Mouse (Mus musculus) brain, embryonic 18.5 days (tissue): ENCODE data around the gene Zbtb49.

Source experiments
- DNase-seq: peaks from one replicate; pipeline ENCODE4 v3.0.0-alpha.2; 2012; ENCODE audit warnings: low read depth, low spot score

The Zbtb49 gene

DNA sequence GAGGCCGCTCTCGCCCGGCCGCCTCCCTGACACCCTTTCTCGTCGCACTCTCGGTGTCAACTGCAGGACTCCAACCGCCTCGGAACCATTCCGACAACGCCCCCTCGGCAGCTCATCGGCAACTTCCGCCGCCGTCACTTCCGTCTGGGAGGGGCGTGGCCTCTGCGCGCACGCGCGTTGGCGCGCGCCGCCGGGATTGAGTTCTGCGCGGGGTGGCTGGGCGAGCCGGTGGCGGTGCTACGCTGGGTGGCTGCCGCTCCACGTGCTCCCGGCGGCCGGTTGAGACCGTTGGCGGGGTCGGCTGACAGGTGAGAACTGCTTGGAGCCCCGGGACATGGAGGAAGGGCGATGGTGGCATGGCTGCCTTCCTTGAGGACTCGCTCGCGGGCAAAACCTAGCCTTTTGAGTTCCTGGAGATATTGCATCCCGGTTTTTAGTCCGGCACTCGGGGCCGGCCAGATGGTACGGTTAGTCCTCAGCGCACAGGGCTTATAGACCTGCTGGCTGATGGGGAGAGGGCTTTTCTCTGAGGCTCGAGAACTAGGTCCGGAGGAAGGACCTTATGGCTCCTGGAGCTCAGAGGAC lies at the start of gene Zbtb49, which contains the start of gene Lyar:
TSS of gene Zbtb49 (minus strand) at position 130 of the 585 bp plus-strand sequence.
TSS of gene Lyar (plus strand) at position 143 of the 585 bp plus-strand sequence.
- DNase-seq, result peak; percentile 73

DNA sequence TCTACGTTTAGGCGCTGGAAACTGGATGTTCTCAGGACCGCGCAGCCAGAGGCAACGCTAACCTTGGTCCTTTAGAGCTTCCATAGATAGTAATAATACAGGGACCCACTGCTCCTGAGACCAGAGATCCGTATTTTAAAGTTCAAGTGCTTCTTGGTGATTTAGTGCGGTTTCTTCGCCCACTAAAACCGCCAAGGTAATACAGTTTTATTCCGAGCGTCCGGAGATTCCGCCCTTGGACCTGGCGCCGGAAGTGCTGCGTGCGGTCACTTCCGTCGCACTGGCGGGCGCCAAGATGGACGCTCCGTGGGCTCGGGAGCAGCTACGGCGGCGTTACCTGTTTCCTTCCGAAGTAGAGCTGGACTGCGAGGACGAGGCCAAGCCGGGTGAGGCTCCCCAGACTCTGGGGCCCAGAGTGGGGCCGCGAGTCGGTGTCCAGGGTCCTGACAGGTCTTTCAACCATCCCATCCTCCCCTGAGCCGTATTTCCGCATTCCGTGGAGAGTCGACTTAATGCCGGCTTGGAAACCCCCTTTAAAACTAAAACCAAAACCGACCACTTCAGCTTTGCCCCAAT lies 39.9 kb upstream of the Zbtb49 start, which contains the start of gene Tmem128:
TSS of gene Tmem128 (plus strand) at position 79 of the 576 bp plus-strand sequence.
- DNase-seq, result peak; percentile 39

DNA sequence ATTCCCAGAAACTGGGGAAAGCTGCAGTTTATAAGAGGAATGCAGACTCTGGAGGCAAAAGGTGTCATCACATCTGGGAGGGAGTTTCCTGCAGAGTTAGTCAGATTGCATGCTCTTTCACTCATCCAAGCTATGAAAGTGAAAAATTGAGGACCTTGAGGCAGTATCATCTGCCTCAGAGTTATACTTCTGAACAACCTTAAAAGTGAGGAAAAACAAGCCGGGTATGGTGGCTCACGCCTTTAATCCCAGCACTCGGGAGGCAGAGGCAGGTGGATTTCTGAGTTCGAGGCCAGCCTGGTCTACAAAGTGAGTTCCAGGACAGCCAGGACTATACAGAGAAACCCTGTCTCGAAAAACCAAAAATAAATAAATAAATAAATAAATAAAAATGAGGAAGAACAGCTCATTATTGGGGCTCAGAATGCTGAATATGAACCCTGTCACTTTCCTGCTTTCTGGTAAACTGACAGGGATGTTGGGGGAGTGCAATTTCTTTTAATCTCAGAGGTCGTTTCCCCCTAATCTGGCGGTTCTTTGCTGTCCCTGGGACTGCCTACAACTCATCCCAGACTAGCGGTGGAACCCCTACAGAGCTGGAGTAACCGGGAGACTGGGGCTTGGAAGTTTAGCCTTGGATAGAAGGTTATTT lies 39.3 kb upstream of the Zbtb49 start:
- peak; percentile 1 for DNase-seq

DNA sequence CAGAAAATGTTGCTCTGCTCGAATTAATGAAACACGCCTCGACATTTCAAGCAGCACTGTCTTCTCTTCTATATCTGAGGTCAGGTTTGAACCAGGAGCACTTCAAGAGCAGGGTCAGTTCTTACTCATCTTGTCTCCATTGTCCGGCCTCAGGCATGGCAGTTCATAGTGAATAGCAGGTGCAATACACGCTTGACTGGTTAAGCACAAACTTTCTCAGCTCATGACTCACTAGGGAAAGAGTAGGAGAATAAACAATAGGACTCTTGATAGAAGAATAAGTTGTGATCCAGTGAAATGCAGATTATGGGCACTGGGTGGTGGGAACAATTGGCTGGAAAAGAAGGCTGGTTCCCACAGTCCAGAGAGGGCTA lies 38.5 kb upstream of the Zbtb49 start:
- DNase-seq, result no peak

DNA sequence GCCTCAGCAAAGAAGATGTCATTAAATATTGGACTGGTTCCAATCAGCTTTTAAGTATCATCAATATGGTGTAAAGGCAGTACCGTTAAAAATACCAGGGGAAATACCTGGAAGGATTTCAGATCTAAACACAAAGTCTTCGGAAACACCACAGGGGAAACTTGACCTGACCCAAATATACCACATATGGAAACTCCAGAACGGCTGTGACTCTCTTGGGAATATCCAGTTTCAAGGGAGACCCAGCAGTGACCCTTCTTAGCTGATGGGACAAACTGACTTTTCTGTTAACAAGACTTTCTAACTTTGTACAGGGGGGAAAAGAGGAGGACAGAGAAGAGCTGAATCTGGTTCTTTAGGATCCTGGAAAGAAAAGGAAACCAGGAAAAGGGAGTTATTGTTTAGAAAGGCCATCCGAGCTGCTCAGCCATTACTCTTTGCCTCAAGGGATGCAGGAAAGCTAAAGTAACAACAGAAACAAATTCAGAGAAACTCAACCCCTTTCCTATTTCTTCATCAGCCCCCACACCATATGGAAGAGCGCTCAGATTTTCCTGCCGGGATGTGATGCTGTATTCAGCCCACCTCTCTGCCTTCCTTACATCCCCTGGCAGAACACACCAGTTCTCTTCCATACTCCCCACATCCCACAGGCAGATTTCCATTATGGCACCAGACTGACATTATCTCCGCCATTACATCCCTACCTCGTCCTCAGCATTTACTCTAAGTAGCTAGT lies 37.9 kb upstream of the Zbtb49 start:
- no peak for DNase-seq

DNA sequence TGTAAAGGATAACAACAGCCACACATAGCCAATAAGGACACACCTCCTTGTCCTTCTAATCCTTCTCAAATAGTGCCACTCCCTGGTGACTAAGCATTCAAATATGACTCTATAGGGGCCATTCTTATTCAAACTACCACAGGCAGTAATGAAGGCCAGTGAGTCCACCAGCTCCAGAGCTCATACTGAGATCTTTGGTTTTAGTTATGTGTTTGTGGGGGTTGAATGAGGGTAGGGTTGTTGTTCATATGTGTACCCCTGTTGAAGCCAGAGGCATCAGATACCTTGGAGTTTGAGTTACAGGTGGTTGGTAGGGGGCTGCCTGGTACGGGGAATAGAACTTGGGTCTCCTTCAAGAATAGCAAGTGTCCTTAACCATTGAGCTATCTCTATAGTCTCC lies 36.3 kb upstream of the Zbtb49 start:
- DNase-seq, result no peak

DNA sequence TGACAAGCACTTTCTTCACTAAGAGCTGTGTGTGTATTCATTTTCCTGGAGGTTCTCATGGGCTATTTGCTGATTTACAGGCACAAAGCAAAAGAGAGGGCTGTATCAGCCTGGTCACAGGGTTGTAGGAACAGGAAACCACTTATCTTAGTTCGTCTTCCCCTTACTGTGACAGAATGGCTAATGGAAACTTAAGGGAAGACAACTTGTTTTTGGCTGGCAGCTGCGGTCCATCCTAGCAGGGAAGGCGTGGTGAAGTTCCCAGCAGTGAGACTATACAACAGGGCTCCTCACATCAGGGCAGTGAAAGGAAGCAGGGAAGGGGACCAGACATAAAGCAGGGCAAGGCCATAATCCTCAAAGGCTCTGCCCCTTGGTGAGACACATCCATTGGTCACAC lies 35.4 kb upstream of the Zbtb49 start:
- DNase-seq, result no peak

DNA sequence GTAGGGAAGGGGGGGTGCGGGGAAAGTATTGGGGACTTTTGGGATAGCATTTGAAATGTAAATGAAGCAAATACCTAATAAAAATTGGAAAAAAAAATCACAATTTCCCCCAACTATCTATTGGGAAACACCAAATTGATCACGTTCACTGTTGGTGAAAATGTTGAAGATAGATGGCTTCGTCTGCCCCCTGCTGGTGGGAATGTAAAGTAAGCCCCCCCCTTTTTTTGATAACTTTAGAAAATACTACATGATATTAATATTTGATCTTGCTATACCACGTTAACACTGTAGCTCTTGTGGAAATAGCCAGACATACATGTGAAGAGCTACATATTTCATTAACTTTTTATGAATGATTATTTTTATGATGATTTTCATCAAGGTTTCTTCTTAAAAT lies 34.9 kb upstream of the Zbtb49 start:
- no peak for DNase-seq

DNA sequence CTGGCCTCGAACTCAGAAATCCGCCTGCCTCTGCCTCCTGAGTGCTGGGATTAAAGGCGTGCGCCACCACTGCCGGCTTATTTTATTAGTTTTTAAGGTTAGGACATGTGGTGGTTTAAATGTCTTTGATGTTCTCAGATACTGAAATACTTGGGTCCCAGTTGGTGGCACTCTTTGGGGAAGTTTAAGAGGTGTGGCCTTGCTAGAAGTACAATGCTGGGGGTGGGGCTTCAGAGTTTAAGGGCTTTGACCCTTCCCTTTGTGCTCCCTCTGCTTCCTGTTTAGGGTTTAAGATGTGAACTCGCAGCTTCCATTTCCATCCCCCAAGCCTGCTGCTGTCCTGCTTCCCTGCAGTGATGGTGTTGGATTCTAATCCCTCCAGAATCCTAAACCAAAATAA lies 21.7 kb upstream of the Zbtb49 start:
- no peak for DNase-seq

DNA sequence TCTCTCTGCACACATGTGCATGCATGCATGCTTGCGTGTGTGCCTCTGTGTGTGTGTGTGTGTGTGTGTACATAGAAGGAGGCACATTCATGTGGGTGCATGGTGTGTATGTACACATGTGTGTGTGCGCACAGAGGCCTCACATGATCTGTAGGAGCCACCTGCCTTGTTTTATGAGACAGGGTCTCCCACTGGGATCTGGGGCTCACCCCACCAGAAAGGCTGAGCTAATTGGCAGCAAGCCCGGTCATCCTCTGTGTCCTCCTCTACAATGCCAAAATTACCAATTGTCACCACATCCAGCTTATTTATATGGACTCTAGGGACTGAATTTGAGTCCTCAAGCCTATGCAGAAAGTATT lies 21.2 kb upstream of the Zbtb49 start:
- DNase-seq, result no peak

DNA sequence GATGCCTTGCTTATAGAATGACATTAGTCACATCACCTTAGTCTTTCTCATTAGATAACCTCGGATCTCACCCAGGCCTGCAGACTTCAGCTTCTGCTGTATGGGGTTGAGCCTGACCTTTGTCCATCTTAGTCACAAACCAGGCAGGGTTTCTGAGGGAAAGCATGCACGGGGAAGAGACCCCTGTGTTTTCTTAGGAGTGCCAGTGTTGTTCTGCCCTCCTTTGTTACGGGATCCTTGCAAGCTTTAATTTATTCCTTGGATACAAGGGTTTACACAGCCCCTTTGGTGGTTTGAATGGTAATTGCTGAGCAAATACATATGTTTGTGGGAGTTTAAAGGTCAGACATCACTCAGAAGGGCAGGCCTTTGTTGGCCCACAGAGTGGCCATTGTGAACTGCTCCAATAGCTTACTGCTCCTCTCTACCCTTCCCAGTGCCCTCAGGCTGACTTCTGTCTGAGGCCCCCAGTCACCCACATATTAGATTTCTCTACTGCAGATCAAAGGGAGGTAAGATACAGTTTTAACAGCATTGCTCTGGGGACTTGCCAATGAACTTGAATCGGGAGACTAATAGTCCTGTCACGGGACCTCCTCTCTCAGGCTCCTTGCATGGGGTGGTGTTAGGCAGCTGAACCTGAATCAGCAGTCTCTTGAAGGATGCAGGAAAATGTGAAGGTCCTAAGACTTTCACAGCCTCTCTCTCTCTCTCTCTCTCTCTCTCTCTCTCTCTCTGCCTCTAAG lies 20.6 kb upstream of the Zbtb49 start:
- DNase-seq, result no peak

DNA sequence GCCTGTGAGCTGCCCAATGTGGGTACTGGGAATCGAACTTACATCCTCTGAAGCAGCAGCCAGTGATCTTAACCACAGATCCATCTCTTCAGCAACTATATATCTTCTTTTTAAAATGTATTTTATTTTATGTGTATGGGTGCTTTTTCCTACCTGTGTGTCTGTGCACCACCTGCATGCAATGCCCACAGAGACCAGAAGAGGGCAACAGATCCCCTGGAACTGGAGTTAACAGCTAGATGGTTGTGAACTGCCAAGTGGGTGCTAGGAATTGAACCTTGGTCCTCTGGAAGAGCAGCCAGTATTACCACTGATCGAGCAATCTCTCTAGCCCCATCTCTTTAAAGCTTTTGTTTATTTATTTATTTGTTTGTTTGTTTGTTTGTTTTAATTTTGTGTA lies 16.4 kb upstream of the Zbtb49 start:
- DNase-seq, result no peak

DNA sequence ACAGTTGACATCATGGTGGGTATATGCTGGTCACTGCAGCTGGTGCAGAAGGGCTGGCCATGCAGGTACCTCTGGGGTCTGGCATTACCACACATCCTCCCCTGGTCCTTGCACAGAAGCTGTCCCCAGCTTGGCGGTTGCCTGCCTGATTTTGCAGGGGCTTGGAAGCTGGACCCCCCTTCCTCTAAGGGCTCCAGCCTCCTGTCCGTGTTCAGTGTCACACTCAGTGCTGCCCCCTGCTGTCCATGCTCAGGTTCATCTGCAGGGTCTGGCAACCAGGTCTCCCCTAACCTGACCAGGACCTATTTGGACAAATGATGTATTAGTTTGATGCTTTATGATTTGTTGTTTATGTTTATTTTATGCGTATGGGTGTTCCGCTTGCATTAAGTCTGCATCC lies 15.2 kb upstream of the Zbtb49 start:
- DNase-seq, result no peak

DNA sequence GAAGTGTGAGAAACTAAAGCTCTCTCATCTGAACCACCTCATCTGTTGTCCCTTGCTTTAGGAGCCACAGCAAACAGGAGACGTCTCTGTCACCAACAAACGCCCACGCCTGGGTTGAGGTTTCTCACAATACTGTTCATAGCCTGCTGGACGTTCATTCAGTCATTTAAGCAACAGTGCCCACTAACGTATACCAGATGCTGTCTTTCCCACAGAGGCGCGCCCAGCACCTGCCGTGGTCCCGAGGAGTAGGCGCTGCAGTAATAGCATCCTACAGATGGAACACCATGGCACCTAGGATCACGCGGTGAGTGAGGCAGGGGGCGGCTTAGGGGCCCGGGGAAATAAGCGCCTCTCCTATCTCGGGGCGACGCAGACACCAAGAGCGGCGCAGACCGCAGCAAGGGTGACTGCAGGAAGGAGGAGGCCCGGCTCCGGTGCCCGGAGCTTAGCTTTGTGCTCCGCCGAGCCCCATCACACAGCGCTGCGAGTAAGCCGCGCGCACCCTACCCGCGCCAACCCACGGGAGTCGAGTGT lies 418 bp downstream of the Zbtb49 start:
- DNase-seq, result no peak

DNA sequence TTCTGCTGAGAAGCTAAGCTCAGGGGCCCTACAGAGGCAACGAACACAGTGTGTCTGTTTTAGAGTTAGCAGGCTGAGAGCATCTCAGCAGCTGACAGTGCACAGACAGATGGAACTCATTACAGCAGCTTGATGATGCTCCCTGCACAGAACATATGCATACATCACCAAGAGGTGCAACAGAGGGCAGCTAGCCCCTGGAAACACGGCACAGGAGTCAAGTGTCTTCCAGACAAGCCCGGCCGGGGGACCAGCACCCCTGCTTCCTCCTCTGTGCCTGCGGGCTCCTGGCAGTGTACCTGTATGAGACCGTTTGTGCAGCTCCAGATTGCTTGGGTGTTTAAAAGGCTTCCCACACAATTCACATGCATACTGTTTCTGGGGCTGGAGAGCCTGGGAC lies 7.2 kb downstream of the Zbtb49 start:
- DNase-seq, result no peak

DNA sequence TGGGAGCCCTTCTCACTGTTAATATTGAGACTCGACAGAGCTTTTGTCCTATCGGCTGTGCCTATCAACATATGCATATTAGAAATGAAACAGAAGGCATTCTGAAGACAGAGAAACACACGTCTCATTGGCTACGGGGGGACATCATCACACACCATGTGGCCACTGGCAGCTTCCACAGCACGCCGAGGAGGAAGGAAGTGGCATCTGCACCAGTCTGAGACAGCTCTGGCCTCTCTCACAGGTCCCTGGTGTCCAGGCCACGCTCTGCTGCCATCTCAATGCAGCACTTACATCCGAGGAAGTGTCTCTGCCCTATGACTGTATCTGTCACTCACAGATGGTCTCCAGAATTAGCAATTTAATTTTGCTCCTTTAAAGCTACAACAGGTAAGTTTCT lies 8.6 kb downstream of the Zbtb49 start:
- DNase-seq, result no peak

DNA sequence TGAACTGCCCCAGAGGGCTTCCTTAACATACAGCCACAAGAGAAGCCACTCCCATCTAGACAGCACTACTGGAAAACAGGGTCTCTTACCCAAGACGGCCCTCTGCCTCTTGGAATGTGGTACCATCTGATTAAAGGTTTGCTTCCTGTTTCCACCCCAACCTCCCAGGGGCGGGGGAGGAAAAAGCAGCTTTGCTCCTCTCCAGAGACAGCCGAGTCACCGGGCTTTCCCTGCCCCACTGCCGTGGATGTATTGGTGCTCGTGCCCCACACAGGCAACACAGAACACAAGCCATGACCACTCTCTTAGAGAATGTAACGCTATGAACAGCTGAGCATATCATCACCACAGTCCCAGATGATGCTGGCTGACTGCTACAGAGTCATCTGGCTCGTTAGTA lies 11.3 kb downstream of the Zbtb49 start:
- DNase-seq, result no peak

DNA sequence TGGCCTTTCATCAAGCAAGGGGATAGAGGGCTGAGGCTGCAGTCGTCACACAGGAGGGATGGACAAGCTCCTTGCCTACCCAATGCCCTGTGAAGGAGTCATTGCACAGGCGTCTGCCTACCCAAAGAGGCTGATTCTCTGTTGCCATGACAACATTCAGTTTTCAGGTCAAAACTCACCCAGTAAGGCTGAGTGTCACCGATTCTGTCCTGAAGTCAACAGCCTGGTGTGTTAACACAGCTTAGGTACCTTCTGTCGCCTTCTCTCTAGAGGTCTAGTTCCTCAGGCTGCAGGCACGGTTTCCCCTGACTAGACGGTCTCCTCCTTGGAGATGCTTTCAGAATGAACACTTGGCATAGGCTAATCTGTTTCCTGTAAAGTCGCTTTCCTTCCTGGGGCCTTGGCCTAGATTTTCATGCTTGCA lies 14.9 kb downstream of the Zbtb49 start:
- no peak for DNase-seq

DNA sequence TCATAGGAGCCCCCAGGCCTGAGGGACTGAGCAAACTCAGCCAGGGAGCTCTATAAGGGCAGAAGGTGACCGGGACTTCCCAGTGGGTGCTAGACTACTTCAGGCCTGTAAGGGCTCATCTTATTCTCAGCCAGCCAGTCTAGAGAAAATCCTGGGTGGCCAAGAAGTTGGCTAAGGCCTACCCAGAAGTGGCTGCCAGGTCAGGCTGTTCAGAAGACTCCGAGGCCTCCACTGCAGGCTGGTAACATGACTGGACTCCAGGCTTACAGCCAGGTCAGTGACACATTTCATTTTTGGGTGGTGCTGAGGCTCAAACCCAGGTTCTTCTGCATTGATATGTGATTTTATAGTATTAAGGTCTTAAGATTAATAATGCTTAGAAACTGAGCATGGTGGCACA lies 20.6 kb downstream of the Zbtb49 start:
- no peak for DNase-seq

DNA sequence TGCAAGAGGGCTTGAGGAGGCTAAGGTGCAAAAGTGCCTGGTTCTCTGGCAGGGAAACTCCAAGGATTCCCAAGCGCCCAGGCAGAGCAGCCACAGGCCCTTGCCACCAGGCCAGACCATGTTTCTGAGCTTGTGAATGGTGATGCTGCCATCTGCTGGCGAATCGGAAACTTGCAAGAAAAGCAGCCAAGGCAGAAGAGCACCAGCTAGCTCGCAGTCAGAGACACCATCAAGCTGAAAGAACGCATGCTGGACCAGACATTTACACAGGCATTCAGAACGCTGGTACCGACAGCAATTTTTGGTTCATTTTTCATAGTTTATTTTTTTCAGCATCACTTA lies 22.8 kb downstream of the Zbtb49 start:
- peak; percentile 65 for DNase-seq

DNA sequence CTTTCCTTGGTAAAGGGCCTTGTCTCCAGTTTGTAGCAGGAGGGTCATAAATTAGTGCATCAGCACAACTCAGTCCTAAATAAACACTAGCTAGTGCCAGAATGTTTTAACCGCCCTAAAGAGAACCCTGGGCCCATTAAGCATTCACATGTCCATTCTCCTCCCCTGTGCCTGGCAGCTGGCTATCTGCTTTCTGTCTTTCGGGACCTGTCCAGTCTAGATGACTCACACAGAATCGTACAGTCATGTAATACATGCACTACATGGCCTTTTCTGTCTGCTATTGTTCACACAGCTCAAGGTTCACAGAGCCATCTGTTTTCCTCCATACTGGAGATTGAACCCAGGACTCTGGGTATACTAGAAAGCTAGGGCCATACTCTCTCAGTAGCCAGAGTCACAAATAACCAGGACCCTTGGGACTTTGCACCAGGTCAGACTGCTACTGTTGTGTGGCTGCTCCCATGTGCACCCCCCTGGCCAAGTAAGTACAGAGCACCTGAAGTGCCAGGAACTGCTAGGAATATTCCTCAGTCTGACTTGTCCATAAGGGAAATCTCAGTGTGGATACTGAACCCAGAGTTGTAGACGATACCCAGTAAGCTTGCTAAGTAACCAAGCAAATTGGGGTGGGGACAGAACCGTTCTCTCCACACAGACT lies 23.3 kb downstream of the Zbtb49 start:
- no peak for DNase-seq
